Mouse (Mus musculus): ENCODE measurements around the gene Gdpd5. TPM values are rescaled to one million over a fixed set of nuclear protein-coding genes. Genes with fewer than 3 reads are reported as not detected.

Gdpd5 gene
- not detected for polyA plus RNA-seq (2014; fragmentation: Illumina TruSeq; extraction: RNeasy Lipid Tissue Mini Kit (QIAGEN cat#74804); ENCODE audit: low read depth, low replicate concordance)

DNA sequence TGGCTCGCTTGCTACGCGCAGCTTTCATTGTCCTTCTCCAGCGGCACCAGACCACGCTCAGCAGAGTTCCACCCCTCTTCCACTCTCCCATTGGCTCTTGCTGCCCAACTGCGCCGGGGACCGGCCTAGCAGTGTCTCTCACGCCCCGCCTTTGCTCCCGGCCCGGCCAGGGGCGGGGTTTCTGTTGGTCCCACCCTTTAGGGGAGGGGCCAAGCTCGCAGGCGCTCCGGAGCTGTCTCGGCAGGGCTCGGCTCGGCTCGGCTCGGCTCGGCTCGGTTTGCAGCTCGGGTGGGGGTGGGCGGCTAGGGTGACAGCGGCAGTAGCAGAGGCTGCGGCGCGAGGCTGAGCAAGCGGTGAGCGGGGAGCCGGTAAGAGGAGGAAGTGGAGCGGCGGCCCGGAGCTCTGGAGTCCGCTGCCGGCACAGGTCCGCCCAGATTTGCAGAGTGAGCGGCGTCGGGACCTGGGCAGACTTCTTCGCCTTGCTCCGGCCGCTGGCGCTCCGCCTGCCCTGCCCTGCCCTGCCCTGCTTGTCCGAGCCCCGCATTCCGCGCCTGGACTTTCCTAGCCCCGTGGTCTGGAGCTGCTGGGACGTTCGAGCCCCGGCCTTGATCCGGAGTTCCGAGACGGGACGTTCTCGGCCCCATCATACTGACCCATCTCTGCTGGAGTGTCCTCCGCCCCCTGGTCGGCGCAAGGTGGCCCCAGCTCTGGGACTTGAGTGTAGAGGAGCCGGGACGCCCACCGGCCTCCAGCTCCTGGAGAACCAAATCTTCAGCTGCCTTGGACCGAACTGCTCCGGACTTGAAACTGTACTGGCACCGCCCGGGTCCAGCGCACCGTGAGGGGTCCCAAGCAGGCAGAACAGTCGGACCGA is at the start of gene Gdpd5:
Gdpd5 (plus strand) TSS at position 201 of the 874 bp plus-strand sequence.

DNA sequence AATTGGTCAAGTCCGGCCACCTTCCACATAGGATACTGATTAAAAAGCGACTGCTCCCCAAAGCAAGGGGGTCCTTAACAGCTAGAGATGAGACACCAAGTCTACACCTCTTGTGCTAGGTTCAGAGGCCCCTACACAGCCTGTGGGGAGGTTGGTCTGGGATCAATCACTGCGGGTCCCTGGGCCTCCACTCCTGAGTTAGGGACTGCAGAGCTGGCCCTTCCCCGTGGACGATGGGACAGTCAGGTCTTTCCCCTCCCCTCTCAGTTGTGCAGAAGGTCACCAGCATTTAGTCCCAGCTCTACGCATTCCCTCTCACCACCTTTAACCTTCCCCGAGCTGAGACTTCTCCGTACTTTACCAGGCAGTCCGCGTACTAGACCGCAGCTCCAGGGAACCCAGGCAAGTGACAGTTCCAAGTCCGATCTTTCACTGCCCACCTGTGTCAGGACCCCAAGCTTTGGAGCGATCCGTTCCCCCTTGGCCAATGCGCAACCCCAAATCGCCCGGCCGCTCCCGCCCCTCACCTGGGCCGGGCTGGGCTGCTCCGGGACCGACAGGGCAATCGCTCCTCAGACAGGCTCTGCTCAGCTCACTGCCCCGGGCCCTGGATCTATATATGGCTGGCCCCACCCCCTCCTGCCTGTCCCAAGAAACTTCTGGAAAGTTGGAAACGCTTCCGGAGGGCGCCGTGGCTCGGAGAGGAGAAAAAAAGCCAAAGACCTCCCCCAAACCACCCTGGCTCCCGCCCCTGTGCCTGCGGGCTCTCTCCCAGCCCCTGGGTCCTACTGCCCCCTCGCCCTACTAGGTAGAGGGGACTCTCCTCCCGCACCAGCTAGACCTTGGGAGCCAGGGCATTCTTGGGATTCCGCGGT is 28.5 kb upstream of the Gdpd5 start, which contains the start of gene Serpinh1:
Serpinh1 (minus strand) TSS at position 714 of the 875 bp plus-strand sequence.

GRCm38 (mm10) chr7:99465811-99466210 is 84.6 kb downstream of the Gdpd5 start, which contains the start of gene Klhl35:
Gene Klhl35, plus strand, starts transcription at chr7:99466004.

GRCm38 (mm10) chr7:99483271-99483923 is 102.2 kb downstream of the Gdpd5 start, which contains the start of gene Rps3:
Gene Rps3, minus strand, starts transcription at chr7:99483738.

Other genes with a start within 250 kb of the Gdpd5 start
- gene Uvrag, start 240.3 kb upstream of the Gdpd5 start, polyA plus RNA-seq (2014; fragmentation: Illumina TruSeq; extraction: RNeasy Lipid Tissue Mini Kit (QIAGEN cat#74804); ENCODE audit: low read depth, low replicate concordance): 10.6 TPM
- 76.7 TPM for gene Dgat2, start 198.7 kb upstream of the Gdpd5 start, polyA plus RNA-seq (2014; fragmentation: Illumina TruSeq; extraction: RNeasy Lipid Tissue Mini Kit (QIAGEN cat#74804); ENCODE audit: low read depth, low replicate concordance)
- gene Mogat2, start 142.8 kb upstream of the Gdpd5 start, polyA plus RNA-seq (2014; fragmentation: Illumina TruSeq; extraction: RNeasy Lipid Tissue Mini Kit (QIAGEN cat#74804); ENCODE audit: low read depth, low replicate concordance): not detected
- not detected for gene Map6, start 114.0 kb upstream of the Gdpd5 start, polyA plus RNA-seq (2014; fragmentation: Illumina TruSeq; extraction: RNeasy Lipid Tissue Mini Kit (QIAGEN cat#74804); ENCODE audit: low read depth, low replicate concordance)
- 3.9 TPM for gene Serpinh1, start 28.2 kb upstream of the Gdpd5 start, polyA plus RNA-seq (2014; fragmentation: Illumina TruSeq; extraction: RNeasy Lipid Tissue Mini Kit (QIAGEN cat#74804); ENCODE audit: low read depth, low replicate concordance)
- not detected for gene Klhl35, start 84.6 kb downstream of the Gdpd5 start, polyA plus RNA-seq (2014; fragmentation: Illumina TruSeq; extraction: RNeasy Lipid Tissue Mini Kit (QIAGEN cat#74804); ENCODE audit: low read depth, low replicate concordance)
- gene Rps3, start 102.3 kb downstream of the Gdpd5 start, polyA plus RNA-seq (2014; fragmentation: Illumina TruSeq; extraction: RNeasy Lipid Tissue Mini Kit (QIAGEN cat#74804); ENCODE audit: low read depth, low replicate concordance): 340 TPM
- 1.8 TPM for gene Arrb1, start 154.1 kb downstream of the Gdpd5 start, polyA plus RNA-seq (2014; fragmentation: Illumina TruSeq; extraction: RNeasy Lipid Tissue Mini Kit (QIAGEN cat#74804); ENCODE audit: low read depth, low replicate concordance)
- 4.2 TPM for gene Tpbgl, start 245.7 kb downstream of the Gdpd5 start, polyA plus RNA-seq (2014; fragmentation: Illumina TruSeq; extraction: RNeasy Lipid Tissue Mini Kit (QIAGEN cat#74804); ENCODE audit: low read depth, low replicate concordance)